Mouse (Mus musculus) MEL (cell line): ENCODE measurements around the gene Lrfn5. TPM values are rescaled to one million over a fixed set of nuclear protein-coding genes. Genes with fewer than 3 reads are reported as not detected.

Source experiments
- DNase-seq: peaks from one replicate; pipeline ENCODE4 v3.0.0; 2011; ENCODE audit warnings: low read depth, low spot score
- H3K27ac ChIP-seq: 2 replicates; pipeline ENCODE4 v1.5.1; 2012; ENCODE audit warnings: low read depth, mild to moderate bottlenecking, control low read depth, low read length, moderate library complexity; ENCODE audit not compliant: control insufficient read depth
- H3K27me3 ChIP-seq, 2 experiments: fragments of 150-350 bp in 1 of 2; sonication (generic) in 1 of 2; 2 replicates each; pipeline ENCODE4 v1.6.1; 2012; ENCODE audit warnings: low read length in 2 of 2, mild to moderate bottlenecking in 2 of 2, improper control_type of control experiment in 1 of 2, moderate library complexity in 1 of 2; ENCODE audit not compliant: insufficient read depth in 2 of 2, control insufficient read depth in 1 of 2
- H3K36me3 ChIP-seq, 2 experiments: 2 replicates each; pipeline ENCODE4 v1.6.1; 2012 to 2014; ENCODE audit warnings: low read length in 2 of 2, improper control_type of control experiment in 1 of 2, inconsistent platforms in 1 of 2, mild to moderate bottlenecking in 1 of 2; ENCODE audit not compliant: insufficient read depth in 2 of 2, control insufficient read depth in 1 of 2
- H3K4me1 ChIP-seq, 2 experiments: fragments of 150-350 bp in 1 of 2; sonication (generic) in 1 of 2; 2 replicates each; pipeline ENCODE4 v1.6.1; 2012; ENCODE audit warnings: low read length in 2 of 2, improper control_type of control experiment in 1 of 2, mild to moderate bottlenecking in 1 of 2; ENCODE audit not compliant: insufficient read depth in 2 of 2, control insufficient read depth in 1 of 2
- H3K4me3 ChIP-seq, 2 experiments: fragments of 150-350 bp in 1 of 2; sonication (generic) in 1 of 2; 2 replicates each; pipeline ENCODE4 v1.5.1; 2012; ENCODE audit warnings: low read depth in 2 of 2, low read length in 2 of 2, mild to moderate bottlenecking in 2 of 2, moderate library complexity in 2 of 2, control low read depth in 1 of 2, improper control_type of control experiment in 1 of 2; ENCODE audit not compliant: control insufficient read depth in 1 of 2, insufficient read depth in 1 of 2
- H3K79me2 ChIP-seq: 2 replicates; pipeline ENCODE4 v1.6.1; 2012; ENCODE audit warnings: mild to moderate bottlenecking, low read length, moderate library complexity; ENCODE audit not compliant: control insufficient read depth, poor library complexity, insufficient read depth
- H3K9ac ChIP-seq: 2 replicates; pipeline ENCODE4 v1.6.1; 2012; ENCODE audit warnings: low read depth, mild to moderate bottlenecking, control low read depth, low read length, moderate library complexity; ENCODE audit not compliant: control insufficient read depth, poor library complexity, severe bottlenecking
- H3K9me3 ChIP-seq: fragments of 150-350 bp; sonication (generic); replicated peaks from 2 replicates; pipeline ENCODE4 v1.6.1; 2012; ENCODE audit warnings: mild to moderate bottlenecking, low read length, improper control_type of control experiment, moderate library complexity; ENCODE audit not compliant: insufficient read depth
- BHLHE40 ChIP-seq: IDR thresholded peaks from 2 replicates; pipeline ENCODE4 v1.6.1; 2012; ENCODE audit warnings: low read depth, mild to moderate bottlenecking, inconsistent platforms, low read length, improper control_type of control experiment, borderline replicate concordance
- CHD1 ChIP-seq: IDR thresholded peaks from 2 replicates; pipeline ENCODE4 v1.6.1; 2012; ENCODE audit warnings: low read depth, mild to moderate bottlenecking, inconsistent platforms, low read length, improper control_type of control experiment
- CHD2 ChIP-seq: IDR thresholded peaks from 2 replicates; pipeline ENCODE4 v1.6.1; 2011; ENCODE audit warnings: low read length, improper control_type of control experiment
- CTCF ChIP-seq, 3 experiments: IDR thresholded peaks in 2 of 3; conservative IDR thresholded peaks in 1 of 3; 2 replicates each; pipeline ENCODE4 v1.5.1; 2011 to 2012; ENCODE audit warnings: low read length in 3 of 3, low read depth in 2 of 3, mild to moderate bottlenecking in 2 of 3, improper control_type of control experiment in 1 of 3, inconsistent platforms in 1 of 3, mixed read lengths in 1 of 3, moderate library complexity in 1 of 3; ENCODE audit not compliant: control insufficient read depth in 1 of 3, insufficient read depth in 1 of 3, poor library complexity in 1 of 3, severe bottlenecking in 1 of 3
- E2F4 ChIP-seq: IDR thresholded peaks from 2 replicates; pipeline ENCODE4 v1.6.1; 2011; ENCODE audit warnings: low read depth, low read length, improper control_type of control experiment, borderline replicate concordance
- EP300 ChIP-seq, 2 experiments: IDR thresholded peaks; 2 replicates each; pipeline ENCODE4 v1.6.1; 2011; ENCODE audit warnings: improper control_type of control experiment in 2 of 2, low read length in 2 of 2, low read depth in 1 of 2, mild to moderate bottlenecking in 1 of 2
- ETS1 ChIP-seq: IDR thresholded peaks from 2 replicates; pipeline ENCODE4 v1.6.1; 2012; ENCODE audit warnings: low read depth, mild to moderate bottlenecking, inconsistent platforms, low read length, improper control_type of control experiment, moderate library complexity
- GABPA ChIP-seq: IDR thresholded peaks from 2 replicates; pipeline ENCODE4 v1.6.1; 2012; ENCODE audit warnings: low read depth, mild to moderate bottlenecking, inconsistent platforms, low read length, improper control_type of control experiment, moderate library complexity
- GATA1 ChIP-seq: IDR thresholded peaks from 2 replicates; pipeline ENCODE4 v1.6.1; 2011; ENCODE audit warnings: low read depth, low read length, improper control_type of control experiment
- HCFC1 ChIP-seq: IDR thresholded peaks from 2 replicates; pipeline ENCODE4 v1.6.1; 2012; ENCODE audit warnings: low read depth, mild to moderate bottlenecking, inconsistent platforms, low read length, improper control_type of control experiment, moderate library complexity
- JUND ChIP-seq: IDR thresholded peaks from 2 replicates; pipeline ENCODE4 v1.6.1; 2011; ENCODE audit warnings: low read depth, mild to moderate bottlenecking, improper control_type of control experiment, low read length
- KAT2A ChIP-seq: conservative IDR thresholded peaks from 2 replicates; pipeline ENCODE4 v1.6.1; 2012; ENCODE audit warnings: low read depth, low read length, improper control_type of control experiment, inconsistent platforms
- MAFK ChIP-seq: IDR thresholded peaks from 2 replicates; pipeline ENCODE4 v1.6.1; 2011; ENCODE audit warnings: low read depth, mild to moderate bottlenecking, low read length, improper control_type of control experiment, borderline replicate concordance
- MAX ChIP-seq: IDR thresholded peaks from 2 replicates; pipeline ENCODE4 v1.6.1; 2011; ENCODE audit warnings: low read length, improper control_type of control experiment
- MAZ ChIP-seq: IDR thresholded peaks from 2 replicates; pipeline ENCODE4 v1.6.1; 2012; ENCODE audit warnings: low read depth, mild to moderate bottlenecking, inconsistent platforms, low read length, improper control_type of control experiment
- MEF2A ChIP-seq: IDR thresholded peaks from 2 replicates; pipeline ENCODE4 v1.6.1; 2014; ENCODE audit warnings: low read depth, mild to moderate bottlenecking, inconsistent platforms, low read length, improper control_type of control experiment; ENCODE audit not compliant: poor library complexity, insufficient replicate concordance, severe bottlenecking; ENCODE audit errors: extremely low read depth
- MXI1 ChIP-seq: IDR thresholded peaks from 2 replicates; pipeline ENCODE4 v1.6.1; 2011; ENCODE audit warnings: mild to moderate bottlenecking, low read depth, low read length, improper control_type of control experiment
- MYB ChIP-seq: IDR thresholded peaks from 2 replicates; pipeline ENCODE4 v1.6.1; 2011; ENCODE audit warnings: mild to moderate bottlenecking, low read depth, low read length, improper control_type of control experiment
- MYC ChIP-seq: IDR thresholded peaks from 2 replicates; pipeline ENCODE4 v1.6.1; 2011; ENCODE audit warnings: low read depth, mild to moderate bottlenecking, low read length, improper control_type of control experiment, moderate library complexity
- NELFE ChIP-seq: IDR thresholded peaks from 2 replicates; pipeline ENCODE4 v1.6.1; 2011; ENCODE audit warnings: low read depth, low read length, improper control_type of control experiment
- NRF1 ChIP-seq: IDR thresholded peaks from 2 replicates; pipeline ENCODE4 v1.6.1; 2014; ENCODE audit warnings: low read depth, mild to moderate bottlenecking, inconsistent platforms, low read length, improper control_type of control experiment, moderate library complexity; ENCODE audit not compliant: poor library complexity, insufficient read depth, severe bottlenecking
- POLR2A ChIP-seq, 2 experiments: IDR thresholded peaks; 2 replicates each; pipeline ENCODE4 v1.6.1; 2011 to 2012; ENCODE audit warnings: low read length in 2 of 2, mild to moderate bottlenecking in 2 of 2, control low read depth in 1 of 2, improper control_type of control experiment in 1 of 2, low read depth in 1 of 2, moderate library complexity in 1 of 2; ENCODE audit not compliant: control insufficient read depth in 1 of 2, insufficient read depth in 1 of 2, poor library complexity in 1 of 2
- POLR2AphosphoS2 ChIP-seq: IDR thresholded peaks from 2 replicates; pipeline ENCODE4 v1.6.1; 2011; ENCODE audit warnings: low read length, improper control_type of control experiment
- POLR2AphosphoS5 ChIP-seq: IDR thresholded peaks from 2 replicates; pipeline ENCODE4 v1.6.1; 2012; ENCODE audit warnings: low read depth, borderline replicate concordance, mild to moderate bottlenecking, inconsistent platforms, low read length, moderate library complexity, mixed read lengths
- RAD21 ChIP-seq: IDR thresholded peaks from 2 replicates; pipeline ENCODE4 v1.6.1; 2011; ENCODE audit warnings: mild to moderate bottlenecking, low read depth, low read length, improper control_type of control experiment
- RCOR1 ChIP-seq: IDR thresholded peaks from 2 replicates; pipeline ENCODE4 v1.6.1; 2012; ENCODE audit warnings: low read depth, mild to moderate bottlenecking, inconsistent platforms, low read length, improper control_type of control experiment
- SIN3A ChIP-seq: IDR thresholded peaks from 2 replicates; pipeline ENCODE4 v1.6.1; 2012; ENCODE audit warnings: low read length, improper control_type of control experiment, inconsistent platforms
- SMC3 ChIP-seq: IDR thresholded peaks from 2 replicates; pipeline ENCODE4 v1.6.1; 2011; ENCODE audit warnings: low read depth, low read length, improper control_type of control experiment
- TAL1 ChIP-seq: IDR thresholded peaks from 2 replicates; pipeline ENCODE4 v1.6.1; 2012; ENCODE audit warnings: mild to moderate bottlenecking, inconsistent platforms, low read length, moderate library complexity, mixed read lengths
- TBP ChIP-seq: IDR thresholded peaks from 2 replicates; pipeline ENCODE4 v1.8.0; 2011; ENCODE audit warnings: low read depth, low read length, improper control_type of control experiment
- TCF12 ChIP-seq: IDR thresholded peaks from 2 replicates; pipeline ENCODE4 v1.6.1; 2014; ENCODE audit warnings: low read depth, mild to moderate bottlenecking, inconsistent platforms, low read length, improper control_type of control experiment, moderate library complexity
- UBTF ChIP-seq: IDR thresholded peaks from 2 replicates; pipeline ENCODE4 v1.6.1; 2012; ENCODE audit warnings: low read depth, mild to moderate bottlenecking, inconsistent platforms, low read length, improper control_type of control experiment, moderate library complexity, borderline replicate concordance; ENCODE audit not compliant: insufficient read depth
- USF1 ChIP-seq: IDR thresholded peaks from 2 replicates; pipeline ENCODE4 v1.6.1; 2014; ENCODE audit warnings: low read depth, mild to moderate bottlenecking, inconsistent platforms, low read length, improper control_type of control experiment, moderate library complexity
- USF2 ChIP-seq, 2 experiments: IDR thresholded peaks; 2 replicates each; pipeline ENCODE4 v1.6.1; 2011 to 2012; ENCODE audit warnings: improper control_type of control experiment in 2 of 2, low read length in 2 of 2, borderline replicate concordance in 1 of 2, inconsistent platforms in 1 of 2, low read depth in 1 of 2, mild to moderate bottlenecking in 1 of 2; ENCODE audit not compliant: insufficient read depth in 1 of 2
- ZC3H11A ChIP-seq: IDR thresholded peaks from 2 replicates; pipeline ENCODE4 v1.6.1; 2012; ENCODE audit warnings: low read depth, mild to moderate bottlenecking, inconsistent platforms, low read length, improper control_type of control experiment
- ZMIZ1 ChIP-seq: IDR thresholded peaks from 2 replicates; pipeline ENCODE4 v1.6.1; 2012; ENCODE audit warnings: low read depth, mild to moderate bottlenecking, inconsistent platforms, low read length, improper control_type of control experiment, moderate library complexity
- ZNF384 ChIP-seq: IDR thresholded peaks from 2 replicates; pipeline ENCODE4 v1.6.1; 2012; ENCODE audit warnings: low read depth, mild to moderate bottlenecking, inconsistent platforms, low read length, improper control_type of control experiment
- polyA plus RNA-seq, 2 experiments: library from polyadenylated mRNA; stranded (reverse) in 1 of 2; unstranded in 1 of 2; fragments of >175 nt in 1 of 2; fragments of >200 nt in 1 of 2; gene quantifications; 2 replicates each; pipeline versions ENCODE4 v1.2.1 to v1.2.4; 2012; ENCODE audit warnings: low replicate concordance in 2 of 2, low read depth in 1 of 2; ENCODE audit not compliant: insufficient read length in 2 of 2, insufficient read depth in 1 of 2, missing spikeins in 1 of 2
- total RNA-seq: library from RNA; depleted of rRNA; stranded (reverse); fragments of 300-350 nt; gene quantifications from 2 replicates; pipeline ENCODE4 v1.2.3, GENCODE M21; 2012

The Lrfn5 gene
- total and polyA plus RNA-seq, 3 experiments, result not detected

GRCm38 (mm10) chr12:61600305-61600704, 77.4 kb downstream of the Lrfn5 start:
- H3K9me3 ChIP-seq, result no peaks in the 10 kb centered on the region
- H3K4me1 ChIP-seq, result peaks cover 2 to 4% of the 10 kb centered on the region in 2 experiments; a peak in 1 of 4 replicates
- H3K9ac ChIP-seq, result no peak overlapping the region
- no peak overlapping the region for H3K4me3 ChIP-seq
- H3K36me3 ChIP-seq, result peaks cover 0 to 7% of the 10 kb centered on the region in 2 experiments; a peak in 2 of 4 replicates
- DNase-seq, result peak; percentile 83
- H3K27me3 ChIP-seq, result no peaks in the 10 kb centered on the region
- no peaks in the 10 kb centered on the region for H3K79me2 ChIP-seq
- no peak overlapping the region for H3K27ac ChIP-seq
- TF ChIP-seq HCFC1 (no peak), POLR2A (IDR thresholded peaks at IDR 0.05; ENCODE audit: control insufficient read depth in 1 of 2, insufficient read depth in 1 of 2, low read depth in 1 of 2, low read length in 2 of 2, poor library complexity in 1 of 2) (no peak), ETS1 (peak; percentile 80), MEF2A (0 out of 2 replicates have a peak, but pooled peaks have one; percentile 48), CHD1 (no peak), ZC3H11A (no peak), TCF12 (peak; percentile 92), KAT2A (no peak), MAX (no peak), MYB (no peak), RAD21 (no peak), MAZ (peak; percentile 65; the same call in 1 of the 2 replicates), USF1 (no peak), CTCF (IDR thresholded peaks at IDR 0.05 in 2 of 3, conservative IDR thresholded peaks at IDR 0.05 in 1 of 3; ENCODE audit: control insufficient read depth in 1 of 3, insufficient read depth in 1 of 3, low read depth in 2 of 3, low read length in 3 of 3, poor library complexity in 1 of 3, severe bottlenecking in 1 of 3) (no peak), EP300 (IDR thresholded peaks at IDR 0.05; ENCODE audit: low read depth in 1 of 2, low read length in 2 of 2) (peak; percentile 92 to 97), NRF1 (no peak), UBTF (no peak), SIN3A (peak; percentile 47; the same call in 1 of the 2 replicates), BHLHE40 (peak; percentile 44; the same call in 1 of the 2 replicates), MXI1 (no peak; the same call in 1 of the 2 replicates), POLR2AphosphoS5 (no peak), ZMIZ1 (no peak), NELFE (no peak), GABPA (peak; percentile 44; the same call in 1 of the 2 replicates), SMC3 (no peak), E2F4 (no peak), USF2 (IDR thresholded peaks at IDR 0.05; ENCODE audit: borderline replicate concordance in 1 of 2, insufficient read depth in 1 of 2, low read depth in 1 of 2, low read length in 2 of 2) (no peak), GATA1 (peak; percentile 95), TBP (no peak), CHD2 (0 out of 2 replicates have a peak, but pooled peaks have one; percentile 22), MAFK (no peak; the same call in 1 of the 2 replicates), RCOR1 (peak; percentile 98), MYC (peak; percentile 79; the same call in 1 of the 2 replicates), POLR2AphosphoS2 (no peak), TAL1 (0 out of 2 replicates have a peak, but pooled peaks have one; percentile 16), JUND (no peak), ZNF384 (peak; percentile 44)
